Mouse (Mus musculus): Measurements from ENCODE around the gene Sema5a.

The Sema5a gene

DNA sequence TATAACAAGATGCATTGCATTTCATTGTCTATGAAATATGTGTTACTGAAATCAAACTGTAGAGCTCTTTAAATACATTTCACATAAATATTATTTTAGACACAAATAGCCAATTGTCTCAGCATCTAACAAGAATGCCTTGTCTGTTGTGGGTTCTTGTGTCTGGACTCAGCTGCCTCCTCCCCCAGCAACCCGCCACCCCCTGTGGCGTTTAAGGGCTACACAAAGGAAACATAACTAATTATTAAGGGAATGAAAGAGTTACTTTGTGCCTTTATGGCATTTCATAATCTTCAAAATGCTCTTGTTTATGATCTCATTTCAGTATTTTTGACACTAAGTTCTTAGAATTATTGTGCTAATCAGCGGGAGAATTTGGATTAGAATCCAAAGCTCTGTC is 298.6 kb downstream of the Sema5a start:
- no peak for DNase-seq (ENCODE audit: low spot score in 2 of 2)

DNA sequence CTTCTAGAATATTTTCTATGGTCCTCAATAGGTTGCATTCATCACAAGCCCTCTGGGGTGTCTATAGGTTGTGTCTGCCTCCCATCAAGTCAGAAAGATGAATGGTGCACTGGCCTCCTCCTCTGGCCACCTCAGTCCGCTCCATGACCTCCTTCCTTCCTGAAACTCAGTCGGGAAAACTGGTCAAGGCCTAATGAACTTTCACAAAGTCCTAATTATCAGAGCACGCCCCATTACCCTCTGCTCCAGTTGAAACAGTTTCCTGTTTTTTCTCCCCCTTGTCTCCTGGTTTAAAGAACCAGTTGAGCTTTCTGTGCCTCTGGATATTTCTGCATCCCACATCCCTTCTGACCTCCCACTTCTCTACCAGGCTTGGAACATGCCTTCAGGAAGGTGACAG is 300.8 kb downstream of the Sema5a start:
- DNase-seq (ENCODE audit: low spot score in 2 of 2), result no peak

DNA sequence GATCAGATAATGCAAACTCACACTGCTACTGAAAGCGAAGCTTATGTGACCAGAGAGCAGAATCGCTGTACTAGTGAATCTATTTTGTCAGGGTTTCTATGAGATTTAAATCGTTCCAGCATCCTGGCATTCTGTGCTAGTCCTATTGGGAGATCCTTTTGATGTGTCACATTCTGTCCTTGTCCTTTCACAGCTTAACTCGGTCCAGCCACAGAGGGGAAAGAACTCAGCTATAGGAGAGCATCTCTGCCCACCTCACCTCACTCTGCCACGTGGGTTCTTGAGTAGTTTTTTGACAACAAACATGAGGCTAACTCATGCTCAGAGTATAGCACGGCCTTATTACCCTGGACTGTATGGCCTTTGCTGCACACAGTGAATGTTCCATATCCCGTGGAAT is 302.1 kb downstream of the Sema5a start:
- no peak for DNase-seq (ENCODE audit: low spot score in 2 of 2)

DNA sequence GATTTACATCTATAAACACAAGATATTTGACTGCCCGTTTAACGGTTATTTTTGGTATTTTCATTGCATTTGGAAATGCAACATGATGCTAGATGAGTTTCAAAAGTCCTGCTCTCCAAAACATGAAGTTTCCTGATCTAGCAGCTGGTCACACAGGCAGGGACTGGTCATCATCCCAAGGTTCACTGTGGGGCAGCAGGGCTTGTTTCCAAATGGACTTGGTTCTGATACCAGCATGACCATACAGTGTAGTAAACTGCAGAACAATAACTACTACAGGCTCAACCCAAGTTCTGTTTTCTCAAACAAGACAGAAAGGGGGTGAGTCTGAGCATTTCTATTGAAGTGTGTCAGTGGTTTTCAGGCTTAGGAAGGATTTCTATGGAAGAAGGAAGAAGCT is 314.3 kb downstream of the Sema5a start:
- no peak for DNase-seq (ENCODE audit: low spot score in 2 of 2)

DNA sequence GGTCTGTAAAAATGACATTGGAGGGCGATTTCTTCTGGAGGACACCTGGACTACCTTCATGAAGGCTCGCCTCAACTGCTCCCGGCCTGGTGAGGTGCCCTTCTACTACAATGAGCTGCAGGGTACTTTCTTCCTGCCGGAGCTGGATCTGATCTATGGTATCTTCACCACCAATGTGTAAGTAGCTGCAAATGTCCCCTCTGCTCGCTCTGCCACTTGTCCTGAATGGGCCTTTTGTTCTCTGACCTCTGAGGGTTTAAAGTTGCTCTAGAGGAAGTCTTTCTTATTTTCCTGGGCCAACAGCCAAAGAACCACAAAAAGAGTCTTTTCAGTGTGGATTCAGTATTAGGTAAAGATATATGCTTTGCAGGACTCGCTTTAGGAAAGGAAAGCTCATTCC is 318.0 kb downstream of the Sema5a start:
- DNase-seq (ENCODE audit: low spot score in 2 of 2), result no peak

DNA sequence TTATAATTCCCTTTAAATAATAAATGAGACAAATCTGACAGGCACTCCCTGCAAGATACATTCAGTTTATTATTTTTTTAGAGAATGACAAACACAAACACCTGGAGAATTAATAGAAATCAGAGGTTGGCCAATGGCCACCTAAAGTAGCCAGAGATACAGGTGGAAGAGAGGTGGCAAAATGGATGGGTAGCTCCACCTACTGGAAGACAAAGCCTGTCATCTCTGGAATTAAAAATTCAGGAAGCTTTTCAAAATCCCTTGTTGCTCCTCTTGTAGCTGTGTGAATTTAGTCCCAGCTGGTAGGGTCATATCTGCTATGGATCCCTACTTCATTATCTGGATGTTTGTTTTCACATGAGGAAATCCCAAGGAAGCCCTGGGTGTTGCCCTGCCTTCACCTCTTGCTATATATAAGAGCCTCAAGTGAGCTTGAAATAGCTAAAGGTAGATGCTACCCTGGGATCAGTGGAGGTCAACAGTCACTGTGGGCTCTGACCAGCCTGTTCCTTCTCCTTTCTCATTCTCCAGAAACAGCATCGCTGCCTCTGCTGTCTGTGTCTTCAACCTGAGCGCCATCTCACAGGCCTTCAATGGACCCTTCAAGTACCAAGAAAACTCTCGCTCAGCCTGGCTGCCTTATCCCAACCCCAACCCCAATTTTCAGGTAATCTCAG is 323.7 kb downstream of the Sema5a start:
- DNase-seq (ENCODE audit: low spot score in 2 of 2), result peak in 1 of 2 experiments; percentile 23

DNA sequence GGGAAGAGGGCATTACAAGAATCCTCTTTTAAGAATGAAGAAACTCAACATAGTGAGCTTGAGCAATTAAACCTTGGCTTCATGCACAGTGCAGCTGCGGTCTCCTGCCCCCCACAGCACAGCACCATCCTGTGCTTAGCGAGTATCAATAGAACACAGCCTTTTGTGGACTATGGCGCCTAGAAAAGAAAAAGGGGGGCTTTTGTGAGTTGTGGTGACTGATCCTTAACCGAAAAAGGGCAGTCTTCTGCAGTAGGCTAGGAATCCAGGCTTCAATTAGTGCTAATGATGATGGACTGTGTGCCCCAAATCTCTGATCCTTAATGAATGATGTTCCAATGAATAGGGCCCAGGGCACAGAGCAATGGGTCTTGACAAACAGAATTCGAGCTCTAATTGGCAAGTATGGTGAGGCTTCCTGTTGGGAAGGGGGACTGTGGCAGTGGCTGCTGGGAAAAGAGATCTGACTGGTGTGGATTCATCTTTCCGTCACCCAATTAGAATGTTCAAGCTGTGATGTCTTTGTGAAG is 324.3 kb downstream of the Sema5a start:
- DNase-seq (ENCODE audit: low spot score in 2 of 2), result no peak

DNA sequence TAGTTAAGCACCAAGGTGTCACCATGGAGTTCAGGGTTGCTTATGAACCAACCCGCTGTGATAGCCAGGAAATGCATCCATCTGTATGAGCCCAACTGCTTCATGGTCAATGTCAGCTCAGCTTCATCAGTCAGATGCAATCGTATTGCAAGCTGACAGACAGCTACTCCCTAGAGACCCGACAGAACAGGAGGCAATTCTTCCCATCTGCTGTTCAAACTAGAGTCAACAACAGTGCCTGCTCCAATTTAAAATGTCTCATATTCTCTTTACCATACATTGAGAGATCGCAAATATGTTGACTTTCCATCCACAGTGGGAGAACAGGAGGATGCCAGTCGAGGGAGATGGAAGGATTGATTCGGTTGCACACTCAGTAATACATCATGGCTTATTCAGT is 329.7 kb downstream of the Sema5a start:
- DNase-seq (ENCODE audit: low spot score in 2 of 2), result no peak

DNA sequence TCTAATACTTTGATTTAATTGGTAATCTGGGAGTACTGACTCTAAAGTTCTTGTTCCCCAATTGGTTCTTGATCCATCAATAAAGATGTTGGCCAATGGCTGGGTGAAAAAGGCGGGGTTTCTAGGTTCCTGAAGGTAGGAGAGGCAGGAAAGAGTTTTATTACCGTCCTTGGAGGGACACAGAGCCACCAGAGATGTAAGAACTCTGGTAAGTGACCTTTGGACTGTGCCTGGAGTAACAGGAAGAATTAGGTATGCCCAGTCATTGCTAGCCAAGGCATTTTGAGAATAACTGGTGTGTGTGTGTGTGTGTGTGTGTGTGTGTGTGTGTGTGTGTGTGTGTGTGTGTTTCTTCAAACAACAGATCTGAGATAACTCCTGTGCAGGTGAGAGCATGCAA is 330.6 kb downstream of the Sema5a start:
- DNase-seq (ENCODE audit: low spot score in 2 of 2), result no peak

DNA sequence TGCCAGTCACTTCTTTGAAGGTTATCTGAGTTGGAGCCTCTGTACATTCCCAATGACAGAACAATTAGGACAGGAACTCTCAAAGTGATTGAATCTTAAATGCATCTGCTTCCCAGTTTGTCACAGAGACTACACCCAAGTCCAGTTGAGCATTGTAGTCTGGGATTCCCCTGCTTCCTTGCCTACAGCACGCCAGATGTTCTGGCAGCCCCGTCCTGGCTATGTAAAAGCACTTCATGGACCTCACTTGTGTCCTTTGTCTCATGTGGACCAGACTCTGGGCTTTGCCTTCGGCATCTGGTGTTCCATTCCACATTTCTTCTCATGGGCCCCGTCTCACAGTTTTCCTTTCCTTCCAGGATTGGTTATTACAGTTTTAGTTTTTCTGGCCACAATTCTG is 334.7 kb downstream of the Sema5a start:
- no peak for DNase-seq (ENCODE audit: low spot score in 2 of 2)

DNA sequence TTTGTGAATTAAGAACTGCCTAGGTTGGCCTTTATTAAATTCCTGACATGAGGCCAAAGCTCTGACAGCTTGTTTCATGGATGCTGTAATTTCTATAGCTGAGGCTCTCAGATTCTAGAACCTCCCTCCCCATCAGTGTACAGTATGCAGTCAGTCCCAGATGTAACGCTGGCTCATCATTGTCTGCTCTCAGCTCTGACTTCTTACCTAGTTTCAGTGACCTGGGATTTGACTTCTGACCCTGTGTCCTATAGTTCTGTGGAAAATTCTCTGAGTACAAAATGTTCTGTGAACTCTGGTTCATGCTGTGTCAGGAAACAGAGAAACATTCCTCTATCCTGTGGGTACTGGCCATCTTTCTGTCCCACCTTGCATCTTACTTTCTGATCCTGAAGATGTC is 346.0 kb downstream of the Sema5a start:
- no peak for DNase-seq (ENCODE audit: low spot score in 2 of 2)

DNA sequence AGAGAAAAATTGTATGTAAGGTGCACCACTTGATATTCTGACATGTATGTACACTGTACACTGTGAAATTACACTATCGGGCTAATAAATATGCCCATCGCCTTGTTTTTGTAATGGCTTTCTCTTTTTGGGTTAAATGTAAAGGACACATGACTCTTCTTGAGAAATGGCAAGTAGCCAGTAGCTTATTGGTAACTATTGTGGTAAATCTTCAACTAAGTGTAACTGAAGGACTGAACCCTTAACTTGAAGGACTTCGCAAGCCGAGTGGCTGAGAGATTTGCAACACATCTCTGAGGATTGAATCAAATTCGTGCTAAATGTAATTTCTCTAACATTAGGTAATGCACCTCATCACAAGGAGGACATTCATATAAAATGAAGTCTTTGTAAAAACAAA is 349.1 kb downstream of the Sema5a start:
- DNase-seq (ENCODE audit: low spot score in 2 of 2), result no peak

DNA sequence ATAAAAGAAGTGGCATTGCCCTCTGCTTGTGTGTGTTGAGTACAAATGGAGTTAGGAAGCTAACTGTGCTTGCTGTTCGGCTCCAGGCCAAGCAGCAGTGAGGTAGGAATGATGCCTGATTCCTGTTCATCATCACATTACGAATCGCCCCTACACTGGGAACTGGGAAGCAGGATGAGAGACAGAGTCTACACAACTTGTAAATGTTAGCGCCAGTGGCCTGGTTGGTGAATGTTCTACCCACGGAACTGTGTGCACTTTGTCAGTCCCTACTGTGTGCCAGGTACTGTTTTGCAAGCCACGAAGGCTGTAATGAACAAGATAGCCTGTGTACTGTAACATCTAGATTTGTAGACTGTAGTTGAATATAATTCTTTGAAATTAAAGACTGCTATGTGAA is 352.0 kb downstream of the Sema5a start:
- no peak for DNase-seq (ENCODE audit: low spot score in 2 of 2)

DNA sequence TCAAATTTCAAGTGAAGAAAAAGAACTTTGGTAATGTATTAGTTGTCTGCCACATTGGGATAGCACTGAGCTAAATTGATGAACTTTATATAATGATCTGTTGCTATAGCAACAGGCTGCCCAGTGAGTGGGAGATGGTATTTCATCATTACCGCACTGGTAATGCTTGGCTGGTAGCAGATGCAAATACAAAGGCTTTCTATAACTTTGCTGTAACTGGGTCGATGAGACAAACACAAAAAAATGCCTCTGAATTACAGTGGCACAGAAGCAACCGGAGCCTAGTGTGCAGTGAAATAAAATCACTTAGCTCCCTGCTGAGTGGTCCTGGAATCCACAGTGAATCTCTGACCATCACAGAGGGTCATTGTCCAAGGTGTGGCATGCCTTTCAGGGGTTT is 352.6 kb downstream of the Sema5a start:
- no peak for DNase-seq (ENCODE audit: low spot score in 2 of 2)

DNA sequence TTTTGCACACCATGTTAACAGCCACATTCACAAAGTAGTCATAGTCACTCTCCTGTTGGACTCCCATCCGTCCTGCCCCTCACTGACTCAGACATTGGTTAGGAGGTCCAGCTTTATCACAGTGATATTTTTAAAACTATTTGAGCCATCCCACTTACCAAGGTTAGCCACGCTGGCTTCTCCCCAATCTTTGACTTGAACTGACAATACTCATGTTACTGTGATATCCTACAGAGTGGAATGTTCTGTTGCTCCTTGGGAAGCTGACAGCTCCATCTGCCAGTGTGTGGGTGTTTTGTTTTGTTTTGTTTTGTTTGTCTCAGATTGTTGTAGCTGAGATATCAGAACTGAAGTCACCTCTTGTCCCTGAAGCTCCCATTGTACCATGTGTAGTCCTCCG is 362.6 kb downstream of the Sema5a start:
- DNase-seq (ENCODE audit: low spot score in 2 of 2), result no peak

DNA sequence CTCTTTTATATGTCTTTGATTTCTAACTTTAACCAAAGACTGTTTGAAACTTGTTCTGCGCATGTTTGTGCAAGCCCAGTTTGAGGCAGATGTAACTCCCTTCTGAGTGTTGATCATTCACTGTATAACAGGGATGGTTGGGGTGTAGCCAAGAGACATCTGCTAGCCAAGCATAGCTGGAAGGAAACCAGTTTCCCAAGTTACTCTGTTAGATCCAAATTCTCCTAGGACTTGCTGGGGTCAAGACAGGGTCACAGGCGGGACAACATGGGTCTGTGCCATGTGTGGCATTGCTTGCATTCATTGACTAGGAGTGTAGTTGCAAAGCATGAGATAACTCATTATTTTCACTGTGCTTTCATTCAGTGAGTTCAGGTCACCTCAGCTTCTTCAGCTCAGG is 366.2 kb downstream of the Sema5a start:
- peak in 1 of 2 experiments; percentile 24 for DNase-seq (ENCODE audit: low spot score in 2 of 2)

DNA sequence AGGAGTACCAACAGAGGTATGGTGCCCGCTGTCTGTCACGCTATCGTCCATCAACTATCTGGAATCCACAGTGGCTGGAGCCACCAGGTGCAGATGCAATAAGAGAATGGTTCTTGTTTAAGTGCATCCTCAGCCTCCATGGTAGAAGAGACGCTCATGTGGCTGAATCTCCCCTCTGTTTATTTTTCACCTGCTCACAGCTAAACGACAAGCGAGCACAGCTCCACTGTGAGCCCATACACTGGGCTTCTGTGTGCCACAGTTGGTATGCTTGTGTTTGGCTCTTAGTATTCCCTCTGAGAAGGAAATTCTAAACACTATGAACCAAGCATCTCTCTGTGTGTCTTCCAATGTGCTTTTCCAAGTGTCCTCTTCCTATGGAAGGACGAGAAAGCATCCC is 366.6 kb downstream of the Sema5a start:
- DNase-seq (ENCODE audit: low spot score in 2 of 2), result no peak

DNA sequence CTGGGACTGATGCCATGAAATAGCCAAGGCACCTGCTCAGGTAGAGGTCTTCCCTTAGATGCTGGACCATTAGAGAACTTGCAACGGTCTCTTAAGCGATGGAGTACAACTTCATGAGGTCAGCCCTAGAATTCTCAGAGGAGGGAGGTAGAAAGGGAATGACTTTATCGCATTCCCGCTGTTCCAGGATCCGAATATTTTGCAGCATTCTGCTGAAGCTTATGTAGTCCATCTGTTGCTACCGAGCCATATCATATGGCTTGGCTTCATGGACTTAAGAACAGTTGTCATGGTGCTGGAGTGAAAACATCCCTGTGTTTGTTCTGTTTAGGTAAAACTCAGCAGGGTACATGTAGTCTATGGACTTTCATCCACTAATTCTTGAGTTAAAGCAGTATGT is 369.1 kb downstream of the Sema5a start:
- peak in 1 of 2 experiments; percentile 39 for DNase-seq (ENCODE audit: low spot score in 2 of 2)

DNA sequence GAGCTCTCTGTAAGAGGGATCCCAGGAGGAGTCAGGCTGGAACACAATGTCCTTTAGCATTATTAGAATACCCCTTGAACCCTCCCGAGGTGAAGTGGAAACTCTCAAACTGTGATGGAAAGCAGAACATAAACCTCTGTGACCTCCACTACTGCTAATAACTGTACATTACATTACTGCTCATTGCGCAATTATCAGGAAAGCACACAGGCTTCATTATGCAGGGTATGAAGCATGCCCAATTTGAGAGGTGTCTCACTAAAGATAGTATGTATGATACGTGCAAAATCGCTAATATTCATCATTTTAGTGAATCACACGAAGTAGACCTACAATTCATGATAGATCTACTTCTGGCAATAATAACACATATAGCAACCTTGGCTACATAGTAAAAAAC is 371.2 kb downstream of the Sema5a start:
- no peak for DNase-seq (ENCODE audit: low spot score in 2 of 2)

DNA sequence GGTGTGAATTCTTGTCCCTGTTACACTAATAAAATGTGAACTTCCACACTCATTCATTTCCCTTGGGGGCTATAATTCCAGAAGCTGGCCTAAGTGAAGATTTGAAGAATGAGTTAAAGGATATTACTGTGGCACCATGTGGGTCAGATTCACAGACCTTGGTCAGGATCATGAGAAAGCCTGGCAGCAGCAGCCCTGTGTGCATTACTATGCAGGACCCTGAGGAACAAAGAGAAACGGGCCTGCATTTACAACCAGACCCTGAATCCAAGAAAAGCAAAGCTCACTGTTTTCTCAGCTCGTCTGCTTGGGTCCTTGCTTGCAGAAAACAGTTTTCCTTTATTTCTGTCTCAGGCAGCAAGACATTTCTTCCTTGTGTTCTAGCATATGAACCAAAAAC is 374.6 kb downstream of the Sema5a start:
- DNase-seq (ENCODE audit: low spot score in 2 of 2), result no peak

DNA sequence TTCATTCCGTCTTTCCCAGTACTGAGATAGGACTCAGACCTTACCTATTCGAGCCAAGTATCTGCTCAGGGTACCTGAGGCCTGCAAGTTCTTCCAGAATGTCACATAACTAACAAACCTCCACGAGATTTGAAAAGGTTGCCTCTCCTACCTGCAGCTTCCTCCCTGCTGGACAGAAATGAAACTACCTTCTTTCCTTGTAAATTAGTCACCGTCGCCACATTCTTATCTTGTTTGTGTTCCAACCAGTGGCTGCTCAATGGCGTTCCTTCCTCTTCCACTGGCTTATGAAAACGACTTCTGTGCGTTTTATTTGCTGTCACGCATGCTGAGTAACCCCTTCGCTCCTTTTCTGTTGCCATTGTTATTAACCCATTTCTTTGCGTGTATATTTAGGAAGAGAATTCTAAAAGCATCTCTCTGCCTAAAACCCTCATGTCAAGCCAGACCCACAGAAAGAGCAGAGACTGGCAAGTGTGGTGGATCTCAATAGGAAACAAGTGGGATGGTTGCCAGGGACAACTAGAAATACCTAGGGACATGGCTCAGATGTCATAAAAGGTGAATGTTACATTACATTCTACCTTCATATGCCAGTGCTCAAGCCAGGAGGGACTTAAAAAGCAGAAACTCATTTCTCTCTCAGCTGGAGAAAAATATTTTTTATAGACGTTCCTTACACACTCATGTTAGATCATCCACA is 378.6 kb downstream of the Sema5a start:
- no peak for DNase-seq (ENCODE audit: low spot score in 2 of 2)

DNA sequence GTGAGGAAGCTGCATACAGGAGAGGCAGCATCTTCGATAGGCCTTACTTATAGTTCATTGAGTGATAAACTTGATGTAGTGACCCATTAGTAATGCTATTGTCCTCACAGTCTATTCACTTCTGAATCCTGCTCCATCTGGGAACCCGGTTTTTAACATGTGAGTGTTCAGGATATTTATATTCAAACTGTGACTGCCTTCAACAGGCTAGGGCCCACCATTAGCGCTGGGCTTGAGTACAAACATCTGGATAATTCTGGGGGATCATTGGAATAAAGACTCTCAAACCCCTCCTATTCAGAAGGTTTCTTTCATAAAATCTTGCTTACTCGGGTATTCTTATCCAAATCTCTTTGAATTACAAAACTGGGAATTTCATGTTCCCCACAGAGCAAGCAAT is 379.5 kb downstream of the Sema5a start:
- DNase-seq (ENCODE audit: low spot score in 2 of 2), result no peak

DNA sequence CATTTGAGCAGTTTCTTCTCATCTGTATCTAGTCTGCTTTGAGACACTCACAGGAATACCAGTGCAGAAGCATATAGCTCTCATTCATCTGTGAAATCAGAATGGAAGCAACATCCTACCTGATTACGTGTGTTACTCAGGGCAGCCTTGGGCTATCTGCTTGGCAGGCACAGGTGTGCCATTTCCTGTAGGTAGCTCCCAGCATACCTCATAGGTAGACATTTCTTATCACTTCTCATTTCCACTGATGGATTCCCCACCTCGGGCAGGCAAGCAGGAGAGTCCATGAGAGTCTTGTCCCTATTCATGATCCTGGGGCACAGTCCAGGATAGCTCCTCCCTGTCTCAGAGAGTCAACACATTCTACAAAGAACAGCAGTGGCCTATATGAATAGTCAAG is 381.4 kb downstream of the Sema5a start:
- no peak for DNase-seq (ENCODE audit: low spot score in 2 of 2)

DNA sequence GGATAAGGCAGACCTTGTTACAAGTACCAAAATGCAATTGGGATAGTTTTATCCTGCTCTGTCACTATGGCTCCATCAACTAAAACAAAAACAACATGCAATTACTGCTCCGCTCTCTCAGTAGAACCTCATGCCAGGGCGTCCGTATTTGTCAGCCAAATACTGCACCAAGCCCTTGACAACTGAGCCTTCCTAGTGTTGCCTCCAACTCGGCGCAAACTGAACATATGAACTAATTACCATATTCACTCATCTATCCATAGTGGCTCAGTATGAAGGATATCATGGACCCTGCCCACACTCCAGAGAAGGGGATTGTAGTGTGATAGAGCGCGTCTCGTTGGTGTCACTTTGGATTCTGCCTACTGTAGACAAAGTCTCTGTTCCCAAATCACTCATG is 389.1 kb downstream of the Sema5a start:
- no peak for DNase-seq (ENCODE audit: low spot score in 2 of 2)
